Mouse (Mus musculus) heart, embryonic 16.5 days (tissue): ENCODE results near the gene Agtpbp1. TPM values are rescaled to one million over a fixed set of nuclear protein-coding genes. Genes with fewer than 3 reads are reported as not detected.

Experiments
- ATAC-seq: fragments of 200-750 bp; cut with Nextera tagmentation; replicated peaks from 2 replicates; pipeline ENCODE4 v1.8.0; 2017; ENCODE audit warnings: moderate number of reproducible peaks; ENCODE audit not compliant: insufficient read depth, low FRiP score; ENCODE audit errors: extremely low read depth
- H3K27ac ChIP-seq: fragments of 300-500 bp; sonication (generic); 2 replicates; pipeline ENCODE4 v1.5.1; 2014; ENCODE audit warnings: mild to moderate bottlenecking, low read length, control low read depth, moderate library complexity
- H3K27me3 ChIP-seq: fragments of 300-500 bp; sonication (generic); 2 replicates; pipeline ENCODE4 v1.6.1; 2014; ENCODE audit warnings: low read length, mixed read lengths; ENCODE audit not compliant: control insufficient read depth, insufficient read depth
- H3K36me3 ChIP-seq: fragments of 300-500 bp; sonication (generic); 2 replicates; pipeline ENCODE4 v1.6.1; 2014; ENCODE audit not compliant: control insufficient read depth, insufficient read depth
- H3K4me1 ChIP-seq: fragments of 300-500 bp; sonication (generic); 2 replicates; pipeline ENCODE4 v1.6.1; 2014; ENCODE audit warnings: low read length, mixed read lengths; ENCODE audit not compliant: control insufficient read depth, insufficient read depth
- H3K4me2 ChIP-seq: fragments of 300-500 bp; sonication (generic); 2 replicates; pipeline ENCODE4 v1.6.1; 2014; ENCODE audit warnings: low read depth, mild to moderate bottlenecking, control low read depth, low read length
- H3K4me3 ChIP-seq: fragments of 300-500 bp; sonication (generic); 2 replicates; pipeline ENCODE4 v1.5.1; 2014; ENCODE audit warnings: mild to moderate bottlenecking, control low read depth, low read length
- H3K9ac ChIP-seq: fragments of 300-500 bp; sonication (generic); 2 replicates; pipeline ENCODE4 v1.6.1; 2014; ENCODE audit warnings: low read length, control low read depth
- H3K9me3 ChIP-seq: fragments of 300-500 bp; sonication (generic); replicated peaks from 2 replicates; pipeline ENCODE4 v1.6.1; 2016; ENCODE audit warnings: low read length; ENCODE audit not compliant: control insufficient read depth
- WGBS: fragments of 180-500 bp; shearing (Covaris S2); extraction: QIAGEN DNeasy Blood & Tissue Kit; methylation state at CpG from one replicate; pipeline ENCODE4 v1.1.7; 2014; 5-methylcytosine and 5-hydroxymethylcytosine counted together
- polyA plus RNA-seq: library from polyadenylated mRNA; unstranded; fragments of >200 nt; fragmentation: Nextera tagmentation; extraction: Ambion mirVana; gene quantifications from 2 replicates; pipeline ENCODE4 v1.2.1, GENCODE M21; 2015

The Agtpbp1 gene
- polyA plus RNA-seq, 1 experiment from 2014 or later = 12.1 TPM

DNA sequence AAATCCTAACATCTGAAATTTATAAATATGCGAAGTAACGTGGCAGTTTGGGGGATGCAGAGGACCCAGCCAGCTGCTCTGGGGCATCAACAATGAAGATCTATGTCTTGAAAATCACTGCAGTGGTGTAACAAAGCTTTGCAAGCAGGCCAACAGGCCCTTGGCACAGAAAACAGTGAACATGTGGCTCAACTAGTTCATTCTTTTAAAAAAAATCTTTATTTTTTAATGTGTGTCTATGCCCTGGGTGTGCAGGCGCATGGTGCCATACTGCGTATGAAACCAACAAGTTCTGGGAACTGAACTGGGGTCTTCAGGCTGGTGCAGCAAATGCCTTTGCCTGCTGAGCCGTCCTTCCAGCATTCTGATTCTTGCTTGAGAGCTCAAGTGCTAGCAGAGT lies 32.7 kb downstream of the Agtpbp1 start:
- Histone ChIP-seq H3K9ac (no peak overlapping the region), H3K36me3 (no peaks in the 10 kb centered on the region), H3K4me2 (no peak overlapping the region), H3K9me3 (no peaks in the 10 kb centered on the region), H3K27ac (no peak overlapping the region), H3K4me3 (no peak overlapping the region), H3K4me1 (peaks cover 32% of the 10 kb centered on the region), H3K27me3 (no peaks in the 10 kb centered on the region)
- WGBS = 95% methylated on average over 5 of the region's 5 CpGs
- no peak for ATAC-seq

DNA sequence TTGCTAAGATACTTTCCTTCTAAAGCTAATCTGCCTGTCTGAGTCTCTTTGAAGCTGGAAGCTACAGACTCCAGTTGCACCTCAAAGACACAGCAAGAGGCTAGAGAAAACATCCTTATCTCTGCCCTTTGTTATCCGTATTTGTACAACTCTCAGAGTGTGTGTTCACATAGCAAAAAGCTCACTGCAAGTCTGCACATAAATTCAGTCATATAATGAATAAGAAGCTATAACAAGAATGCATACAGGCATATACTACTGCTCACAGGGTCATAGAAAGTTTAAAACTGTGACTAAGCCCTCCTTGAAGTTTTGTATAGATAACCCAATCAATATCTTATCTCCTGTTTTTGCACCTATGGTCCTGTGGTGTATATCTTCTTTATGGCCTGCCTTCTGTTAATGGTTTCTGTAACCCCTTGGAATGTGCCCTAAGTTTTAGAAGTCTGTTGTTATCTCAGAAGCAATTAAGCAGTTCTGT lies 35.7 kb downstream of the Agtpbp1 start:
- no peak for ATAC-seq
- no peak overlapping the region for H3K27ac ChIP-seq
- no peaks in the 10 kb centered on the region for H3K9me3 ChIP-seq
- H3K36me3 ChIP-seq = no peaks in the 10 kb centered on the region
- H3K4me2 ChIP-seq = no peak overlapping the region
- 16% methylated on average over 1 of the region's 1 CpGs for WGBS
- no peaks in the 10 kb centered on the region for H3K27me3 ChIP-seq
- no peak overlapping the region for H3K9ac ChIP-seq
- no peak overlapping the region for H3K4me3 ChIP-seq
- H3K4me1 ChIP-seq = peaks cover 38% of the 10 kb centered on the region

DNA sequence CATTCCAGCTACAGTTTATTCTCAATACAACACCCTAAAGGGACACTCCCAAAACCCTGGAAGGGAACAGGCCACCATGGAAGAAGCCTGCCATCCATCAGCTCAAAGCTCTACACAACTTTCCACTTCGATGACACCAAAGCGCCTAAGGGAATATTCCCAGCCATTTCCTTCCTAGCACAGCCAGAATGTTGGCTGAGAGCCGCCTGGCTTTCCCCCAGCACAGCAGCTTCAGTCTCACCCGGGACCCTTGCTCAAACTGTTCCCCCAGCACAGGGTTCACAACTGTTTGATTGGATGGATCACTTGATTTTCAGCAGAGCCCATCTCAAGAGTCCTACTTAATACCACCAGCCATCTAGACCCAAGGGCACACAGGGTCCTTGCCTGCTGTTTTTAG lies 37.3 kb downstream of the Agtpbp1 start:
- H3K27me3 ChIP-seq = no peaks in the 10 kb centered on the region
- no peak overlapping the region for H3K9ac ChIP-seq
- H3K27ac ChIP-seq = peak overlapping the region; percentile 68
- no peak for ATAC-seq
- WGBS = 61% methylated on average over 4 of the region's 4 CpGs
- H3K4me2 ChIP-seq = no peak overlapping the region
- no peak overlapping the region for H3K4me3 ChIP-seq
- peaks cover 38% of the 10 kb centered on the region for H3K4me1 ChIP-seq
- H3K9me3 ChIP-seq = no peaks in the 10 kb centered on the region
- no peaks in the 10 kb centered on the region for H3K36me3 ChIP-seq

DNA sequence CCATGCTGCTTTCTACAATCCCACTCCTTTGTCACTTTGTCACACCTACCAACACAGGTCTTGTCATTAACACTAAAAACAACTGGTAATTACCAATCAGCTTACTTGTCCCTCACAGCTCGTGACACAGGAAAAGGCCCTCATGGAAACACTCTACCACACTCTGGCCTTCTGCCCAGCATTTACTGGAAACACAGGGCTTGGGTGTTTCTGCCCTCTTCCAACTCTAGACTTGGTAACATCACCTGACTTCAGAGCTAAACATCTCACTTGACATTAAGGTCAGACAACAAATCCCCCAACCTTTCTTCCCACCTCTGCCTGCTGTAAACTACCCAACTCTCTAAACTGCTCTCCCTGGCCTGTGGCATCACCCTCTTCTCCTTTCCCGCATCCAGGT lies 37.9 kb downstream of the Agtpbp1 start:
- 47% methylated on average over 2 of the region's 2 CpGs for WGBS

DNA sequence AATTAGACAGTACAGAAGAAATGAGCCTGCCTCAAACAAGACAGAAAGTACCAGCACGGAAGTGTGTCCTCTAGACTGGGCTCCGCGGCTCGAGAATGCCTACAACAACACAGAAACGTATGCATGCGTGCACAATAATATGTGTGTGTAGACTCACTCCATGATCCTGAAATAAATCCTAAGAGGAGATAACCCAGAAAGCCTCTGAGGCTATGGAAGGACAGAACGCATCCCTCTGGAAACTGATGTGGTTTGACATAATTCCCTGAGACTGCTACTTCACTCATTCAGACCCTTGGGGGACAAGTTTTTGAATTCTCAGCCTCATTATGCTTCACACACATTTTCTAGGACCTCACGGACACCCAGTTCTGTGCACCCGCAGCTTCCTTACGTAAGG lies 42.6 kb downstream of the Agtpbp1 start:
- 92% methylated on average over 10 of the region's 10 CpGs for WGBS
- no peak for ATAC-seq
- H3K36me3 ChIP-seq = no peaks in the 10 kb centered on the region

More for the DNA sequence above, 37.9 kb downstream of the Agtpbp1 start:
- Histone ChIP-seq H3K27me3 (no peaks in the 10 kb centered on the region), H3K36me3 (no peaks in the 10 kb centered on the region), H3K4me2 (no peak overlapping the region), H3K4me1 (peaks cover 38% of the 10 kb centered on the region), H3K4me3 (no peak overlapping the region), H3K27ac (peak overlapping the region; percentile 68), H3K9ac (no peak overlapping the region), H3K9me3 (no peaks in the 10 kb centered on the region)
- ATAC-seq = no peak

DNA sequence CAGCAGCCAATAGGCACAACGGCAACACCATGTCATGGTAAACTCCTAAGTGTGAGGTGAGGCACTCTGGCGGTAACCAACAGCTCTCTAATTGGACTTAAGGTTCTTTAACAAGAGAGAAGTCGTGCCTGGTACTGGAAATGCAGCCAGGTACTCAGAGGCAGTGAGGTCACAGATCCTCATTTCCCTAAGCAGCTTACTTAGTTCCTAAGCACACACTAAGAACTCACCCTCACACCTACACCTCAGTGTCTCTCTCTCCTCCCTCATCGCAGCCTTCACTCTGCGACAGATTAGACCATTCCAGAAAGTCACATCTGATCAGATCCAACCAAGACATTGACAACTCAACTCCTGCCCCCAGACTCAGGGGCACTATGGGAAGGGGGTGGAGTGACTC lies 45.0 kb downstream of the Agtpbp1 start:
- Histone ChIP-seq H3K4me3 (no peak overlapping the region), H3K4me2 (no peak overlapping the region), H3K9me3 (no peaks in the 10 kb centered on the region), H3K9ac (no peak overlapping the region), H3K36me3 (no peaks in the 10 kb centered on the region), H3K4me1 (peaks cover 6% of the 10 kb centered on the region; the same call in 1 of the 2 replicates), H3K27me3 (no peaks in the 10 kb centered on the region), H3K27ac (no peak overlapping the region)
- ATAC-seq = no peak
- 76% methylated on average over 5 of the region's 5 CpGs for WGBS

More for the DNA sequence above, 42.6 kb downstream of the Agtpbp1 start:
- Histone ChIP-seq H3K27me3 (no peaks in the 10 kb centered on the region), H3K4me2 (no peak overlapping the region), H3K4me3 (no peak overlapping the region), H3K27ac (no peak overlapping the region), H3K4me1 (peaks cover 23% of the 10 kb centered on the region), H3K9ac (no peak overlapping the region), H3K9me3 (no peaks in the 10 kb centered on the region)

DNA sequence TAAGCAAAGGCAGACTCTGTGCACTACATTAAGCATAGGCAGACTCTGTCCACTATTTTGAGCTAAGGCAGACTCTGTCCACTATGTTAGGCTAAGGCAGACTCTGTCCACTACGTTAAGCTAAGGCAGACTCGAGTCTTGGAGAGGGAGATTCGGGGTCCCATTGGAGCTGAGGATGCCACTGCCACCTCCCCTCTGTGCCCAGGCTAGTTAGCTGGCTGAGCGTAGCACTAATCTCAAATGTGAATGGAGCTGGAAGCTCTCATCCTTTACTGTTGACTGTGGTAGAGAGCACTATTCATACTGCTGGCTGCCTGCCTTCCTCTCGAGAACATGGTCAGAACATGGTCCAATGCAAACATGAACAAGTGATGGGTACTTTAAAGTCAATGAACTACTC lies 46.4 kb downstream of the Agtpbp1 start:
- no peak overlapping the region for H3K9ac ChIP-seq
- no peak for ATAC-seq
- H3K4me3 ChIP-seq = no peak overlapping the region
- H3K27ac ChIP-seq = no peak overlapping the region
- no peaks in the 10 kb centered on the region for H3K36me3 ChIP-seq
- 87% methylated on average over 5 of the region's 5 CpGs for WGBS
- H3K4me2 ChIP-seq = no peak overlapping the region
- H3K4me1 ChIP-seq = no peaks in the 10 kb centered on the region
- H3K27me3 ChIP-seq = no peaks in the 10 kb centered on the region
- no peaks in the 10 kb centered on the region for H3K9me3 ChIP-seq

DNA sequence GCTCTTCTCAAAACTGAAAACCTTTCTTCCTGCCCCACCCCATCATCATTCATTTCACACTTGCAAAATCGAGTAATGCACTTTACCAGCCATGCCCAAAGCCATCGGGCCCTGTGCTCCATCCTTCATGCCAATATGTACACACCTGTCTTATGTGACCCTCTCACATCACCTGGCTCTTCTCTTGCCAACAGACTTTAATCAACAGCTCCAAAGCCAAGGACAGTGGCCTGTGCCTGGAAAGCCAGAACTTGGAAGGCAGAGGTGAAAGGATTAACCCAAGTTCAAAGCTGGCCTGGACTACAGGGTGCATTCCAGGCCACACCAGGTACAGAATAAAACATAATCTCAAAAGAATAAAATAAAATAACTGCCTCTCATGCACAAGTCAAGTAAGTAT lies 48.4 kb downstream of the Agtpbp1 start:
- Histone ChIP-seq H3K9ac (no peak overlapping the region), H3K36me3 (0 out of 2 replicates have a peak, but pooled peaks cover 3% of the 10 kb centered on the region), H3K27ac (no peak overlapping the region), H3K27me3 (no peaks in the 10 kb centered on the region), H3K4me2 (no peak overlapping the region), H3K4me1 (no peaks in the 10 kb centered on the region), H3K4me3 (no peak overlapping the region), H3K9me3 (no peaks in the 10 kb centered on the region)
- ATAC-seq = no peak
- 68% methylated on average over 2 of the region's 2 CpGs for WGBS

DNA sequence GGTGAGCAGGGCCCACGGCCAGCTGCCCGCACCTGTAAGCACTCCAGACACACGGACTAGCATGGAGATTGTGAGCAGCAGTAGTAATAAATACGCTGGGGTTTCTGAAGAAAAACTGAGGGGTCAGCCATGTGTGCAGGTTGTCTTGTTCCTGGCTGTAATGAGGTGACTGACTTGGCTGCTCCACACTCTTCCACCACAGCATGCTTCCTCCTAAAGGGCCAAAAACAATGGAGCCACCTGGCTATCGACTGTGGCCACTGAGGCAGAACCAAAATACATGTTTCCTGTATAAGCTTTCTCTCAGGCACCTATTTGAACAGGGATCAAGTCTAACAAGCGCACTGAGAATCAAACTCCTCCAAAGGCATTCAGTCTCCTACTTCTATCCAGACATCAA lies 49.3 kb downstream of the Agtpbp1 start:
- ATAC-seq = no peak
- H3K4me2 ChIP-seq = no peak overlapping the region
- no peaks in the 10 kb centered on the region for H3K4me1 ChIP-seq
- no peaks in the 10 kb centered on the region for H3K27me3 ChIP-seq
- H3K9me3 ChIP-seq = no peaks in the 10 kb centered on the region
- no peak overlapping the region for H3K9ac ChIP-seq
- no peak overlapping the region for H3K27ac ChIP-seq
- 88% methylated on average over 6 of the region's 6 CpGs for WGBS
- H3K4me3 ChIP-seq = no peak overlapping the region
- H3K36me3 ChIP-seq = 0 out of 2 replicates have a peak, but pooled peaks cover 3% of the 10 kb centered on the region
